Mouse (Mus musculus): ENCODE data around the gene Prph. TPM values are rescaled to one million over a fixed set of nuclear protein-coding genes. Genes with fewer than 3 reads are reported as not detected.

Prph gene
- polyA plus RNA-seq, 1 experiment from 2014 or later: 0.91 TPM

- TF ChIP-seq CTCF (IDR thresholded peaks at IDR 0.05; ENCODE audit: low read depth): no peak
- H3K9me3 ChIP-seq (ENCODE audit: low read depth, low read length): no peaks in the 10 kb centered on the region
- ATAC-seq (ENCODE audit: insufficient read depth): no peak
- H3K27me3 ChIP-seq (ENCODE audit: insufficient read depth, low read length): peaks cover 53% of the 10 kb centered on the region
- WGBS: 9% methylated on average over 11 of the region's 11 CpGs
- no peaks in the 10 kb centered on the region for H3K4me1 ChIP-seq (ENCODE audit: insufficient read depth)
- H3K4me2 ChIP-seq: peak overlapping the region; percentile 20; the same call in 1 of the 2 replicates
- peak; percentile 39 for DNase-seq
- no peak overlapping the region for H3K4me3 ChIP-seq (ENCODE audit: low read depth, low read length)
- H3K36me3 ChIP-seq (ENCODE audit: insufficient read depth): peaks cover 36% of the 10 kb centered on the region
- H3K9ac ChIP-seq: no peak overlapping the region
- no peak overlapping the region for H3K27ac ChIP-seq (ENCODE audit: low read depth)
Observed at GRCm38 (mm10) chr15:99083867-99084557, 29.0 kb downstream of the Prph start.

GRCm38 (mm10) chr15:99084618-99085017, 29.6 kb downstream of the Prph start:
- no peak for ATAC-seq (ENCODE audit: insufficient read depth)
- H3K9ac ChIP-seq: no peak overlapping the region
- H3K9me3 ChIP-seq (ENCODE audit: low read depth, low read length): no peaks in the 10 kb centered on the region
- H3K27ac ChIP-seq (ENCODE audit: low read depth): no peak overlapping the region
- no peaks in the 10 kb centered on the region for H3K4me1 ChIP-seq (ENCODE audit: insufficient read depth)
- DNase-seq: no peak
- no peak overlapping the region for H3K4me3 ChIP-seq (ENCODE audit: low read depth, low read length)
- peak overlapping the region; percentile 20; the same call in 1 of the 2 replicates for H3K4me2 ChIP-seq
- peaks cover 59% of the 10 kb centered on the region for H3K27me3 ChIP-seq (ENCODE audit: insufficient read depth, low read length)
- TF ChIP-seq CTCF (IDR thresholded peaks at IDR 0.05; ENCODE audit: low read depth): no peak
- 10% methylated on average over 19 of the region's 19 CpGs for WGBS
- H3K36me3 ChIP-seq (ENCODE audit: insufficient read depth): peaks cover 34% of the 10 kb centered on the region

GRCm38 (mm10) chr15:99085997-99086396, 31.0 kb downstream of the Prph start:
- Histone ChIP-seq H3K4me3 (ENCODE audit: low read depth, low read length) (no peak overlapping the region), H3K27me3 (ENCODE audit: insufficient read depth, low read length) (peaks cover 73% of the 10 kb centered on the region), H3K9me3 (ENCODE audit: low read depth, low read length) (no peaks in the 10 kb centered on the region), H3K27ac (ENCODE audit: low read depth) (no peak overlapping the region), H3K9ac (no peak overlapping the region), H3K4me2 (no peak overlapping the region), H3K4me1 (ENCODE audit: insufficient read depth) (no peaks in the 10 kb centered on the region), H3K36me3 (ENCODE audit: insufficient read depth) (peaks cover 22% of the 10 kb centered on the region)
- no peak for TF ChIP-seq CTCF (IDR thresholded peaks at IDR 0.05; ENCODE audit: low read depth)
- WGBS: 79% methylated on average over 4 of the region's 4 CpGs
- no peak for DNase-seq
- ATAC-seq (ENCODE audit: insufficient read depth): no peak

GRCm38 (mm10) chr15:99087253-99088075, 32.5 kb downstream of the Prph start, which contains the start of gene C1ql4:
Gene C1ql4, minus strand, starts transcription at chr15:99087817.
- peak within 1 kb of the TSS; percentile 49 for H3K4me2 ChIP-seq
- H3K27me3 ChIP-seq (ENCODE audit: insufficient read depth, low read length): peaks cover 87% of the 10 kb centered on the region
- no peaks in the 10 kb centered on the region for H3K9me3 ChIP-seq (ENCODE audit: low read depth, low read length)
- H3K27ac ChIP-seq (ENCODE audit: low read depth): no peak within 1 kb of the TSS
- peak within 1 kb of the TSS; percentile 29 for H3K4me3 ChIP-seq (ENCODE audit: low read depth, low read length)
- peaks cover 7% of the 10 kb centered on the region for H3K36me3 ChIP-seq (ENCODE audit: insufficient read depth)
- H3K4me1 ChIP-seq (ENCODE audit: insufficient read depth): no peaks in the 10 kb centered on the region
- WGBS: 8% methylated on average over 60 of the region's 60 CpGs
- peak; percentile 60 for TF ChIP-seq CTCF (IDR thresholded peaks at IDR 0.05; ENCODE audit: low read depth)
- DNase-seq: peak; percentile 46
- no peak for ATAC-seq (ENCODE audit: insufficient read depth)
- H3K9ac ChIP-seq: peak within 1 kb of the TSS; percentile 4

- peak overlapping the region; percentile 4 for H3K9ac ChIP-seq
- H3K4me3 ChIP-seq (ENCODE audit: low read depth, low read length): peak overlapping the region; percentile 29
- peak; percentile 73 for TF ChIP-seq CTCF (IDR thresholded peaks at IDR 0.05; ENCODE audit: low read depth)
- H3K4me2 ChIP-seq: peak overlapping the region; percentile 49
- H3K36me3 ChIP-seq (ENCODE audit: insufficient read depth): no peaks in the 10 kb centered on the region
- no peaks in the 10 kb centered on the region for H3K9me3 ChIP-seq (ENCODE audit: low read depth, low read length)
- no peak overlapping the region for H3K27ac ChIP-seq (ENCODE audit: low read depth)
- under 1% methylated on average over 26 of the region's 27 CpGs for WGBS
- DNase-seq: peak; percentile 89
- peaks cover 96% of the 10 kb centered on the region for H3K27me3 ChIP-seq (ENCODE audit: insufficient read depth, low read length)
- peak; percentile 69 for ATAC-seq (ENCODE audit: insufficient read depth)
- no peaks in the 10 kb centered on the region for H3K4me1 ChIP-seq (ENCODE audit: insufficient read depth)
Observed at GRCm38 (mm10) chr15:99088292-99088691, 33.3 kb downstream of the Prph start.

GRCm38 (mm10) chr15:99089069-99089468, 34.1 kb downstream of the Prph start:
- Histone ChIP-seq H3K27ac (ENCODE audit: low read depth) (no peak overlapping the region), H3K4me1 (ENCODE audit: insufficient read depth) (peaks cover 3% of the 10 kb centered on the region; the same call in 1 of the 2 replicates), H3K9me3 (ENCODE audit: low read depth, low read length) (no peaks in the 10 kb centered on the region), H3K4me3 (ENCODE audit: low read depth, low read length) (peak overlapping the region; percentile 6; the same call in 1 of the 2 replicates), H3K36me3 (ENCODE audit: insufficient read depth) (no peaks in the 10 kb centered on the region), H3K27me3 (ENCODE audit: insufficient read depth, low read length) (peaks cover 97% of the 10 kb centered on the region), H3K9ac (no peak overlapping the region), H3K4me2 (peak overlapping the region; percentile 49; the same call in 1 of the 2 replicates)
- no peak for DNase-seq
- ATAC-seq (ENCODE audit: insufficient read depth): no peak
- 11% methylated on average over 14 of the region's 14 CpGs for WGBS
- TF ChIP-seq CTCF (IDR thresholded peaks at IDR 0.05; ENCODE audit: low read depth): no peak

GRCm38 (mm10) chr15:99092870-99093269, 37.9 kb downstream of the Prph start, which contains the start of gene Dnajc22:
Gene Dnajc22, plus strand, starts transcription at chr15:99093170.
- Histone ChIP-seq H3K36me3 (ENCODE audit: insufficient read depth) (no peaks in the 10 kb centered on the region), H3K27ac (ENCODE audit: low read depth) (no peak within 1 kb of the TSS), H3K9ac (peak within 1 kb of the TSS; percentile 38), H3K4me3 (ENCODE audit: low read depth, low read length) (peak within 1 kb of the TSS; percentile 44), H3K4me1 (ENCODE audit: insufficient read depth) (peaks cover 3% of the 10 kb centered on the region; the same call in 1 of the 2 replicates), H3K4me2 (peak within 1 kb of the TSS; percentile 85), H3K9me3 (ENCODE audit: low read depth, low read length) (no peaks in the 10 kb centered on the region), H3K27me3 (ENCODE audit: insufficient read depth, low read length) (peaks cover 99% of the 10 kb centered on the region)
- no peak for DNase-seq
- WGBS: 24% methylated on average over 8 of the region's 8 CpGs
- no peak for ATAC-seq (ENCODE audit: insufficient read depth)
- 0 out of 2 replicates have a peak, but pooled peaks have one; percentile 4 for TF ChIP-seq CTCF (IDR thresholded peaks at IDR 0.05; ENCODE audit: low read depth)
